Comparison of ENCODE assay signal across 8 mouse cellular contexts in the genomic region with DNA sequence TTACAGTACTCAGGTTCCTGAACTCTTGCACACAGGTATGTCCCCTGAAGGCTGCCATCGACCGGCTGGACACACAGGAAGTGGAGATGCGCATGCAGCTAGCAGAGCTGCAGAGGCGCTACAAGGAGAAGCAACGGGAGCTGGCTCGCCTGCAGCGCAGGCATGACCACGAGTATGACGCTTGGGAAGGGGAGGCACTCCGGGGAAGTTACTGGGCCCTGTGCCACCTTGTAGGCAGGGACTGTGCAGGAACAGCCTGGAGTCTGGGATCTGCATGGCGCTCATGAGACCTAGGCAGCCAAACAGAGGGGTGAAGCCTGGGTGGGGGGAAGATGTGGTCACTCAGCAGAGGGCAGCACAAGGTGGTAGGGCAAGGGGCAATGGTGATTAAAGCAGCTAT. TPM values are rescaled to one million over a fixed set of nuclear protein-coding genes. Genes with fewer than 3 reads are reported as not detected.
DNase-seq lines count a peak whose midpoint lies in the region; ATAC-seq and TF ChIP-seq lines count a peak whose summit lies in the region.

No protein-coding gene starts in this region.

- peaks cover 42% of the 10 kb centered on the region for H3K36me3 ChIP-seq in midbrain, embryonic 15.5 days (replicated peaks)

- peaks cover 21% of the 10 kb centered on the region for H3K4me1 ChIP-seq in midbrain, embryonic 15.5 days

- H3K9ac ChIP-seq in midbrain, embryonic 15.5 days, result no peak overlapping the region

- TF ChIP-seq CTCF in layer of hippocampus, adult 2 months (conservative IDR thresholded peaks at IDR 0.05), result no peak

- H3K4me3 ChIP-seq in layer of hippocampus, adult 2 months, result no peak overlapping the region
- H3K4me3 ChIP-seq in midbrain, embryonic 15.5 days, result no peak overlapping the region

- no peak overlapping the region for H3K27ac ChIP-seq in layer of hippocampus, adult 2 months
- no peak overlapping the region for H3K27ac ChIP-seq in midbrain, embryonic 15.5 days

- no peak overlapping the region for H3K4me2 ChIP-seq in midbrain, embryonic 15.5 days

- DNase-seq in cerebellum, postnatal 10 days, result peak; percentile 59 to 60
- no peak for DNase-seq in cerebellum, postnatal 36 days
- peak; percentile 45 to 79 for DNase-seq in left cerebral cortex, postnatal 25 days (ENCODE audit: low spot score in 2 of 2)
- no peak for DNase-seq in left cerebral cortex, postnatal 10 days (ENCODE audit: extremely low spot score in 1 of 2, low spot score in 2 of 2)
- DNase-seq in layer of hippocampus, adult 2 months (ENCODE audit: low spot score in 2 of 2), result peak; percentile 51 to 68
- DNase-seq in gastrocnemius, postnatal 4 days (ENCODE audit: low spot score in 2 of 2), result no peak
- DNase-seq in cerebellum, adult 11 months, result no peak

- no peaks in the 10 kb centered on the region for H3K9me3 ChIP-seq in midbrain, embryonic 15.5 days

- WGBS in midbrain, embryonic 15.5 days, result 76% methylated on average over 11 of the region's 11 CpGs

- intact Hi-C loops in left cerebral cortex, postnatal 25 days (cut with DNase I), result no loop called here
- intact Hi-C loops in left cerebral cortex, postnatal 10 days (cut with DNase I), result no loop called here

- no peaks in the 10 kb centered on the region for H3K27me3 ChIP-seq in midbrain, embryonic 15.5 days (replicated peaks)

- ATAC-seq in midbrain, embryonic 15.5 days (replicated peaks), result 0 out of 2 replicates have a peak, but pooled peaks have one; percentile 2

RNA-seq across cellular contexts. Expression of a gene that starts 46.6 kb away (rescaled TPM):
- 10 to 100 TPM; 16.3 to 21.9 TPM for total RNA-seq in left cerebral cortex, postnatal 25 days (2021)
- total RNA-seq in left cerebral cortex, postnatal 10 days (2021), result 10 to 100 TPM; 19.7 to 20.6 TPM
- total RNA-seq in layer of hippocampus, adult 2 months (2021), result 10 to 100 TPM; 19.9 to 20.7 TPM
- 16.2 and 16.7 TPM in 2 replicates for polyA plus RNA-seq in midbrain, embryonic 15.5 days (2015; fragmentation: Nextera tagmentation; extraction: Ambion mirVana)
- 10 to 100 TPM; 13.6 to 15.1 TPM for total RNA-seq in gastrocnemius, postnatal 4 days (2021)

Comparison
In these comparisons a context has a peak if more than half of its experiments do, and no peak if none do; other contexts are left out.
1. DNase-seq: peak in cerebellum, postnatal 10 days (2 of 2), left cerebral cortex, postnatal 25 days (2 of 2) and layer of hippocampus, adult 2 months (2 of 2); none in cerebellum, postnatal 36 days (0 of 2), left cerebral cortex, postnatal 10 days (0 of 2), gastrocnemius, postnatal 4 days (0 of 2) and cerebellum, adult 11 months (single experiment).